Mouse (Mus musculus): ENCODE measurements around the gene Hook2. TPM values are rescaled to one million over a fixed set of nuclear protein-coding genes. Genes with fewer than 3 reads are reported as not detected.

The Hook2 gene
- 11.3 and 14.2 TPM in 2 replicates for polyA plus RNA-seq (2014; fragmentation: Nextera tagmentation; extraction: Ambion mirVana)

DNA sequence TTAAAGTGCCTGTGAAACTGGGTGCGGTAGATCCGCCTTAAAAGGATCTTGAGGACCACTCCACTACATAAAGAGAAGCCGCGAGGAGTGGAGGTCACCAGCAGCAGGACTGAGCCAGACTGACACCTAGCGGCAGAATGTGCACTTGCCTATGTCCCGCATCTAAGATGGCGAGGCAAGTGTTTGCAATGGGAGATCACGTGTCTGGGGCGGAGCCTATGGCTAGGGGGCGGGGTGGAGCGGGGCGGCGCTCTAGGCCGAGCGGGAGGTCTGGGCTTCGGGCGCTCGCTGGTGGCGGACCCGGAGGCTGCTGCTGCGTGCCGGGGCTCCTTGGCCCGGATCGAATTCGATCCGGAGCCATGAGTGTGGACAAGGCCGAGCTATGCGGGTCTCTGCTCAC is at the start of gene Hook2:
Gene Hook2, plus strand, starts transcription at position 255 of the 400 bp plus-strand sequence.
- Histone ChIP-seq H3K4me1 (ENCODE audit: control insufficient read depth, insufficient read depth, low read length) (peaks cover 3% of the 10 kb centered on the region), H3K27ac (replicated peaks; ENCODE audit: low read depth, low read length) (no peak within 1 kb of the TSS), H3K36me3 (replicated peaks; ENCODE audit: control insufficient read depth, insufficient read depth, low read depth, low read length) (no peaks in the 10 kb centered on the region), H3K9me3 (replicated peaks; ENCODE audit: control insufficient read depth, low read length) (no peaks in the 10 kb centered on the region), H3K4me2 (ENCODE audit: low read depth, low read length) (peak within 1 kb of the TSS; percentile 64), H3K9ac (replicated peaks; ENCODE audit: low read length) (peak within 1 kb of the TSS; percentile 63), H3K4me3 (ENCODE audit: low read depth, low read length) (peak within 1 kb of the TSS; percentile 48), H3K27me3 (ENCODE audit: control insufficient read depth, insufficient read depth, low read length) (no peaks in the 10 kb centered on the region)
- 0% methylated on average over 28 of the region's 28 CpGs for WGBS
- ATAC-seq (replicated peaks; ENCODE audit: insufficient number of reproducible peaks, low FRiP score, low TSS enrichment, low read depth) (peak; percentile 93), DNase-seq (ENCODE audit: low spot score) (peak; percentile 99)

DNA sequence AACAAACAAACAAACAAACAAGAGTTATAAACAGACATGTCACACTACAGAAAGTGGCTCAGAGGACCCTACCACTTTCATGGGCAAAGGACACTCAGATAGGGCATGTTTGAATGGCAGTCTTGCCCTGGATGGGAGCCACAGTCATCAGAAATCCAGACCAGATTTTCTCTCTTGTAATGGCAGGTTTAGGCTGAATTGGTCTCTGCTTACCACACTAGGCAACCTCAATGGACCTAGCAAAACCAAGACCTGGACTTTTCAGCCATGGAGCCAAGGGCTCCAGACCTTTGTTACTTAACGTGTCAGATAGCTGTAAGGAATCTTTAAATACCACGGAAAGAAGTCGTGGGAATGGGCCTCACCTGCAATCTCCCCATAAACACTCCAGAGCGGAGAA is 46.7 kb upstream of the Hook2 start:
- Histone ChIP-seq H3K4me3 (ENCODE audit: low read depth, low read length) (no peak overlapping the region), H3K4me1 (ENCODE audit: control insufficient read depth, insufficient read depth, low read length) (peaks cover 4% of the 10 kb centered on the region), H3K9ac (replicated peaks; ENCODE audit: low read length) (no peak overlapping the region), H3K4me2 (ENCODE audit: low read depth, low read length) (no peak overlapping the region), H3K36me3 (replicated peaks; ENCODE audit: control insufficient read depth, insufficient read depth, low read depth, low read length) (no peaks in the 10 kb centered on the region), H3K27ac (replicated peaks; ENCODE audit: low read depth, low read length) (no peak overlapping the region), H3K27me3 (ENCODE audit: control insufficient read depth, insufficient read depth, low read length) (peaks cover 39% of the 10 kb centered on the region), H3K9me3 (replicated peaks; ENCODE audit: control insufficient read depth, low read length) (no peaks in the 10 kb centered on the region)
- DNase-seq (ENCODE audit: low spot score) (peak; percentile 26), ATAC-seq (replicated peaks; ENCODE audit: insufficient number of reproducible peaks, low FRiP score, low TSS enrichment, low read depth) (no peak)
- 18% methylated on average over 4 of the region's 4 CpGs for WGBS

DNA sequence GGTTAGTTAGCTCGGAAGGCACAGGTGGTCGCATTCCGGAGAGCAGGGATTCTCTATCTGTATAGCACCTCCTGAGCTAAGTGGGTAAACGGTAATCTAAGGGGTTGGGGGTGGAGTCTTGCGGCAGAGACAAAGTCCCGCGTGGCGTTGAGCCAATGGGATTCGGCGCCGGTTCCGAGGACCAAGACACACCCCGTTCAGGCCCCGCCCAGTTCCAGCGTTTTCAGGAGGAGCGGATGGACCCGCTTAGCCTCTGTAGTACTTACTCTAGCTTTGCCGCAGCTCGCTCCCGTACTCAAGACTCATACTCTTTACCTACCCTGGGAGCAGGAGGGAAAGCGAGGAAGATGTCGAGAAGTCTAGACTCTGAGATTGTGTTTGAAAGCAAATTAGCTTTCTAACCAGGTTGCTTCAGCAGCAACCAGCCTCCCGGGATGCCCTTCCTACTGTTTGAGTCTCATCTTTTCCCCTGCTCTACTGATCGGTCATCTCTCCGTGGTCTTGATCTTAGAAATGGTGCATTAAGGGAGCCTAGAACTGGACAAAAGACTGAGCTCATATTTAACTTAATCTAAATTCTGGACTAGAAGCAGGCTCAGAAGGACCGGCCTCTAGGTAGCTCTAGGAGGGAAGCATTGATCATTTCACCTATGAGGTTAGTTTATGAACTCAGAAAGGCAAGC is 45.8 kb upstream of the Hook2 start:
- H3K36me3 ChIP-seq (replicated peaks; ENCODE audit: control insufficient read depth, insufficient read depth, low read depth, low read length) = no peaks in the 10 kb centered on the region
- peaks cover 4% of the 10 kb centered on the region for H3K4me1 ChIP-seq (ENCODE audit: control insufficient read depth, insufficient read depth, low read length)
- H3K4me2 ChIP-seq (ENCODE audit: low read depth, low read length) = no peak overlapping the region
- H3K27me3 ChIP-seq (ENCODE audit: control insufficient read depth, insufficient read depth, low read length) = peaks cover 39% of the 10 kb centered on the region
- H3K4me3 ChIP-seq (ENCODE audit: low read depth, low read length) = 0 out of 2 replicates have a peak overlapping the region, but pooled peaks have one; percentile 5
- DNase-seq (ENCODE audit: low spot score) (peak; percentile 67), ATAC-seq (replicated peaks; ENCODE audit: insufficient number of reproducible peaks, low FRiP score, low TSS enrichment, low read depth) (0 out of 2 replicates have a peak, but pooled peaks have one; percentile 40)
- 4% methylated on average over 26 of the region's 26 CpGs for WGBS
- no peaks in the 10 kb centered on the region for H3K9me3 ChIP-seq (replicated peaks; ENCODE audit: control insufficient read depth, low read length)
- no peak overlapping the region for H3K9ac ChIP-seq (replicated peaks; ENCODE audit: low read length)
- H3K27ac ChIP-seq (replicated peaks; ENCODE audit: low read depth, low read length) = no peak overlapping the region

DNA sequence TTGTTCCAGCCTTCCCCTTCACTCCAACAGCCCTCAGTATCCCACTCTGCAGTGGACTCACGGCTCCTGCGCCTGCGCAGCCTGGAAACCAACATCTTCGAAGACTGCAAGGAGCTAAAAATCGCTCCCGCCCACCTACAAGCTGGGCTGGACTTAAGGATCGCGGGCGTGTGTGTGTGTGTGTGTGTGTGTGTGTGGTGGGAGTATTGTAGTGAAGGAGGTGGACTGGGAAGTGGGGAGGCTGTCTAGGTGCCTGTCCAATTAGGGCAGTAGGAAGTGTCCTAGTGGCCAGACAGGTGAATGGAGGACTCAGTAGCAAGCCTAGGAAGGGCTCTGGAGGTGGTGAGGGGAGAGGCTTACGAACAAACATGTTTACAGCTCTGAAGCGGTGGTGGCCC is 45.2 kb upstream of the Hook2 start:
- Histone ChIP-seq H3K27ac (replicated peaks; ENCODE audit: low read depth, low read length) (no peak overlapping the region), H3K4me3 (ENCODE audit: low read depth, low read length) (no peak overlapping the region), H3K4me1 (ENCODE audit: control insufficient read depth, insufficient read depth, low read length) (peaks cover 4% of the 10 kb centered on the region), H3K9me3 (replicated peaks; ENCODE audit: control insufficient read depth, low read length) (no peaks in the 10 kb centered on the region), H3K36me3 (replicated peaks; ENCODE audit: control insufficient read depth, insufficient read depth, low read depth, low read length) (no peaks in the 10 kb centered on the region), H3K27me3 (ENCODE audit: control insufficient read depth, insufficient read depth, low read length) (peaks cover 43% of the 10 kb centered on the region), H3K4me2 (ENCODE audit: low read depth, low read length) (peak overlapping the region; percentile 85), H3K9ac (replicated peaks; ENCODE audit: low read length) (no peak overlapping the region)
- DNase-seq (ENCODE audit: low spot score) (no peak), ATAC-seq (replicated peaks; ENCODE audit: insufficient number of reproducible peaks, low FRiP score, low TSS enrichment, low read depth) (0 out of 2 replicates have a peak, but pooled peaks have one; percentile 29)
- WGBS = 5% methylated on average over 11 of the region's 11 CpGs

- peak overlapping the region; percentile 39 for H3K4me3 ChIP-seq (ENCODE audit: low read depth, low read length)
- ATAC-seq (replicated peaks; ENCODE audit: insufficient number of reproducible peaks, low FRiP score, low TSS enrichment, low read depth) = peak; percentile 21; the same call in 1 of the 2 replicates
- peaks cover 4% of the 10 kb centered on the region for H3K4me1 ChIP-seq (ENCODE audit: control insufficient read depth, insufficient read depth, low read length)
- H3K27ac ChIP-seq (replicated peaks; ENCODE audit: low read depth, low read length) = no peak overlapping the region
- H3K27me3 ChIP-seq (ENCODE audit: control insufficient read depth, insufficient read depth, low read length) = peaks cover 45% of the 10 kb centered on the region
- no peaks in the 10 kb centered on the region for H3K9me3 ChIP-seq (replicated peaks; ENCODE audit: control insufficient read depth, low read length)
- peak overlapping the region; percentile 85 for H3K4me2 ChIP-seq (ENCODE audit: low read depth, low read length)
- peak; percentile 51 for DNase-seq (ENCODE audit: low spot score)
- peak overlapping the region; percentile 22; the same call in 1 of the 2 replicates for H3K9ac ChIP-seq (replicated peaks; ENCODE audit: low read length)
- H3K36me3 ChIP-seq (replicated peaks; ENCODE audit: control insufficient read depth, insufficient read depth, low read depth, low read length) = no peaks in the 10 kb centered on the region
- WGBS = under 1% methylated on average over 39 of the region's 67 CpGs
These were observed 44.5 kb upstream of the Hook2 start for GRCm38 (mm10) chr8:84945633-84946527.

DNA sequence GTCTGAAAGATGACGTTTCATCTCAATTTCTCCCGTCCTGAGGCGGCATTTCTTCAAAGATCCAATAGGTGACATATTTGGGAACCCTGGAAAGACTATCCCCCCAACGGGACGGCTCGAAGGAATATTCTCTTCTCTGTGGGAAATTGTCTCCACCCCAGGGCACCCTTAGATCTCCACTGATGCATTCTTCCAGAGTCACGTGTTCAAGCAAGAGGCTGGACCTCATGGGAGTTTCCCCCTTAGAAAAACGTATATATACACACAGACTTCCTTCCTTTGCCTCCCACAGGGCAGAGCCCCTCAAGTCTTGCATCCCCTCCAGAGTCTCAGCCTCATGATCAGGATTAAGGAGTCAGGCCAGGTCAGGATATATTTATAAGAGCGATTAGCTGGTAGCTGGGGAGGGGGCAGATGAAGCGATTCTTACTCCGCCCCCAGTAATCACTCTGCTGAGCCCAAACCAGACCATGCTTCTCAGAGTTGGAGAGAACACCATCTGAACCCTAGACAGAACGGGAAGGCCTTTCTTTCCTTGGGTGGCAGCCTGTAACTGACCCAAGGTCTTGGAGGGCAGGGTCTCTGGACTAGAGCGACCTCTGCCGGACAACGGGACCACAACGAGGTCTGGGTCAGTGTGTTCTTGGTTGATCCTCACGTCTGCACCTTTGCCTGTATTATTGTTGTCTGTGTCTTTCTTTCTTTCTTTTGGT is 43.7 kb upstream of the Hook2 start, which contains the start of gene Rtbdn:
Gene Rtbdn, plus strand, starts transcription at position 464 of the 713 bp plus-strand sequence.
- Histone ChIP-seq H3K36me3 (replicated peaks; ENCODE audit: control insufficient read depth, insufficient read depth, low read depth, low read length) (no peaks in the 10 kb centered on the region), H3K4me2 (ENCODE audit: low read depth, low read length) (peak within 1 kb of the TSS; percentile 85), H3K27me3 (ENCODE audit: control insufficient read depth, insufficient read depth, low read length) (peaks cover 45% of the 10 kb centered on the region), H3K9me3 (replicated peaks; ENCODE audit: control insufficient read depth, low read length) (no peaks in the 10 kb centered on the region), H3K4me1 (ENCODE audit: control insufficient read depth, insufficient read depth, low read length) (peaks cover 4% of the 10 kb centered on the region), H3K4me3 (ENCODE audit: low read depth, low read length) (peak within 1 kb of the TSS; percentile 39), H3K9ac (replicated peaks; ENCODE audit: low read length) (peak within 1 kb of the TSS; percentile 22; the same call in 1 of the 2 replicates), H3K27ac (replicated peaks; ENCODE audit: low read depth, low read length) (no peak within 1 kb of the TSS)
- ATAC-seq (replicated peaks; ENCODE audit: insufficient number of reproducible peaks, low FRiP score, low TSS enrichment, low read depth) (no peak), DNase-seq (ENCODE audit: low spot score) (no peak)
- 6% methylated on average over 17 of the region's 17 CpGs for WGBS

GRCm38 (mm10) chr8:84947241-84947545 is 43.2 kb upstream of the Hook2 start:
- peak; percentile 83 for DNase-seq (ENCODE audit: low spot score)
- Histone ChIP-seq H3K4me1 (ENCODE audit: control insufficient read depth, insufficient read depth, low read length) (peaks cover 4% of the 10 kb centered on the region), H3K9ac (replicated peaks; ENCODE audit: low read length) (no peak overlapping the region), H3K27ac (replicated peaks; ENCODE audit: low read depth, low read length) (no peak overlapping the region), H3K4me2 (ENCODE audit: low read depth, low read length) (no peak overlapping the region), H3K36me3 (replicated peaks; ENCODE audit: control insufficient read depth, insufficient read depth, low read depth, low read length) (no peaks in the 10 kb centered on the region), H3K9me3 (replicated peaks; ENCODE audit: control insufficient read depth, low read length) (no peaks in the 10 kb centered on the region), H3K4me3 (ENCODE audit: low read depth, low read length) (no peak overlapping the region), H3K27me3 (ENCODE audit: control insufficient read depth, insufficient read depth, low read length) (peaks cover 45% of the 10 kb centered on the region)
- 14% methylated on average over 9 of the region's 9 CpGs for WGBS
- no peak for ATAC-seq (replicated peaks; ENCODE audit: insufficient number of reproducible peaks, low FRiP score, low TSS enrichment, low read depth)
